Mouse (Mus musculus): Measurements from ENCODE around the gene Card10. TPM values are rescaled to one million over a fixed set of nuclear protein-coding genes. Genes with fewer than 3 reads are reported as not detected.
A peak's percentile ranks its signal among the peaks of the same experiment; 100 is the strongest.

The Card10 gene
- total RNA-seq, 2 experiments from 2014 or later: 5.6 to 8.1 TPM

DNA sequence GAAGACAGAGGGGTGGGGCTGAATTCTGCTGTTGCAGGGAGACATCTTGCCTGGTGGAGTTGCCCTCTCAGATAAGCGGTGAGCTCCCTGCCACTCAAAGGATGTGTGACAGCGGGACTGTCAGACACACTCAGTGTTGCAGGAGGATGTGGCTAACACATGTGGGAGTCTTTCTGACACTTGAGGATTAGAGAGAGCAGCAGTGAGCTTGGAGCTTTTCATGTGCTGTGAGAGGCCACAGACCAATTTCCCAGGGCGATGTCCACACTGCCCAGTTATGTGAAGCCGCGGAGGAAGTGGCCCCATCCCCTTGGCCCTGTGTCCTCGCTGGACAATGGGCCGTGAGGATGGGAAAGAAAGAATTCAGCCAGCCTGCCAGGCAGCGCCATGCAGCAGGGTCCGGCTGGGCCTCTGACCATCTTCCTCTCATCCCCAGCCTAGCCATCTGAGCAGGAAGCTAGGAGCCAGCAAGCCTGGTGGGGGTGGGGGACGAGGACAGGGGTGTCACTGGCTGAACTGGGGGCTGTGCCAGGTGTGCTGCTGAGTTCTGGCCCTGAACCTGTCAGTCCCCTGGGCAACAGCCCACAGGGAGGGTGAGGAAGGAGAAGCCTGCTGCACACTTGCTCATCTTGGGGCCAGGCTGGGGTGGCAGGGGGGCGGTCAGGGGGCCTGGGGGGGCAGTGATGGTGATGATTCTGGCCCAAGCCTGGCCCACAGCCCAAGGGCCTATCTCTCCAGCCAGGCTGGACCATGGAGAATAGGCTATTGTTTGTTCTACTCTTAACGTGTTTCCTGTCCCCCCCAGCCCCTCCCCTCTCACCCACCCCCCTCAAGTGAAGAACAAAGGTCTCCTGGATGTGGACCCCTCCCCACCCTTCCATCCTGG is 32.6 kb upstream of the Card10 start:
- DNase-seq (ENCODE audit: low spot score in 2 of 2): peak in 1 of 2 experiments; percentile 42

DNA sequence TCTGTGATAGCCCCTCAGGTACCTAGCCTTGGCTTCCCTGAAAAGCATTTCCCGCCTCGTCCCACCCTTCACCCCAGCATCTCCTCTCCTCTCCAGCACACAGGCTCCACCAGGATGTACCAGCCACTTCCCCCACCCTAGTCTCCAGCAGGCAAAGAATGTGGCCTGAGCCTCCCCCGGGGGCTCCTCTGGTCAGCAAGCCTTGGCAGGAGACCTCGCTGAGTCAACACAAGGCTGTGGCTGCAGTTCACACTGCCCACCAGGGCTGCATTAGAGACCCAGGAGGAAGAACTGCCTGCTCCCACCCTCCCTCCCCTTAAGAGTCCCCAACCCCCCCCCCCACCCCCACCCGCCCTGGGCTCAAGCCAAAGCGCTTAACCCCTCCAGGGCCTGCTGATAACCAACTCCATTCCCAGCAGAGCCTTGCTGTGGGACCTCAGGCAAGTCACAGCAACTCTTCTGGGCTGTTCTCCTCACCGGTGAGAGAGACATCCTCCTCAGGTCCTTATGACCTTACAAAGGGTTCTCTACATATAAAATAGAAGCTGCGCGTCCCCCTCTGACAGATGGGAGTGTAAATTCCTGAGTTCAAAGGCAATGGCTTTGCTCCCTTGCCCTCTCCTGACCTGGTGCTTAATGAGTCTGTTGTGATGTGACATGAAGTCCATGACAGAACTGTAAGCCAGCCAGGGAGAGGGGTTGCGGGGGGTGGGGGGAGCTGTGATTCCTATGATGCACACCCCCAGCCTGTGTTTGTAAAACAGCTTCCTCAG is 31.6 kb upstream of the Card10 start:
- DNase-seq (ENCODE audit: low spot score in 2 of 2): peak in 1 of 2 experiments; percentile 33

GRCm38 (mm10) chr15:78833582-78833981 is 30.7 kb upstream of the Card10 start:
- peak in 1 of 2 experiments; percentile 24 for DNase-seq (ENCODE audit: low spot score in 2 of 2)

DNA sequence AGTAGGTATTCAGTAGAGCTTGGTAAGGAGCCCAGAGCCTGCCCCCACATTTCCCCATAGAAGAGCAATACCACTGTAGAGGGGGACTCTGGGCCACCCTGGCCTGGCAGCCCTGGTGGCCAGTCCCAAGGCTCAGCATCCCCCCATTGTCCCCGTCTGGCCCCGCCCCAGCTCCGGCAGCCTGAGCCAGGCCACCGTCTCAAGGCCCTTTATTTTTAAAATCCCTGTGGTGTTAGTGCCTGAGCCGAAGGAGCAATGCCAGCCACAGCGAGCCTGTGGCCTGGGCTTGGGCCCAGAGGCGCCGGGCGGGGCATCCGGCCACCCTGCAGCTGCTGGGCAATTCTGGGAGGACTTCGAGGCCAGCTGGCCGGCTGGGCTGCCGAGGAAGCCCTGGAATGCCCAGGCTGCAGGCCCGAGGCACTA is 29.9 kb upstream of the Card10 start:
- peak; percentile 69 to 70 for DNase-seq (ENCODE audit: low spot score in 2 of 2)

- peak in 1 of 2 experiments; percentile 32 for DNase-seq (ENCODE audit: low spot score in 2 of 2)
These were observed 29.1 kb upstream of the Card10 start for GRCm38 (mm10) chr15:78831720-78832657.

DNA sequence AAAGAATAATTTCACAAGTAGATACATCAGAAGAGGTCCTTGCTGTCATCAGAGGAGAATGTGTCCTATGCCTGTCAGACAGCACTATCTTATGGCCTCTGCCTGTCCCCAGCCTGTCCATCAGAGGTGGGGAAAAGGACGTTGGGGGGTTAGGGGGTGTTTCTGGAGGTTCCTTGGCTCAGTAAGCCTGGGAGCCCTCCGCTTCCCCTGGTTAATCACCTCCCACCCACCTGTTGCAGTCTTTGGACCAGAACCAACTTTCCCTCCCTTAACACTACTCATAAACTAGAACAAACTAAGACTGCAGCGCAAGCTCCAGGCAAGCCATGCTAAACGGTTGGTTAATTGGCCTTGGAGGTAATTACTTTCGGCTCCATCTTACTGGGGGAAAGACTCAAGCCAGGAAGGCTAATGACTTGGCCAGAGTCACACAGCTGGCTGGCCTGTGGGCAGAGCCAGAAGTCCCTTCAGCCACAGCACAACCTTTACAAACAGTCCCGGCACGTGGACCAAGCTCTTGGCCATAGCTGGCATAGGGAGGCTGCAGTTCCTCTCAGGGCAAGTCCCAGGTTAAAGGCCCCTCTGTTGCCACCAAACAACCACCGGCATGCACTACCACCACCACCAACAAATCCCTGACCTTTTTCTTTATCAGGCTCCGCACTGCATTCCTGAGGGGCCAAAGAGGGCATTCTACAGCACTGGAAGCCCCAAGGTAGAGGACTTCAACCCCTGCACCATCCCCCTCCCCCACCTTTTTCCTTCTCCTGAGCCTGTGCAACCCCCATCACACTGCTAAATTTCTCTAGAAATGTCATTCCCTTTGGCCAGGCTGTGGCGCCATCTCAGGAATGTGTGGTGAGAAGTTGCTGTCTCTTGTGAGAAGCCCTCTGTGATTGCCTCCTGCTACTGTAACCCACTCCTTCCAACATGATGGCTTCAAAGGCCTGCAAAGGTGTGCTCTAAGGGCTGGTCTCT is 28.2 kb upstream of the Card10 start:
- peak in 1 of 2 experiments; percentile 21 for DNase-seq (ENCODE audit: low spot score in 2 of 2)

DNA sequence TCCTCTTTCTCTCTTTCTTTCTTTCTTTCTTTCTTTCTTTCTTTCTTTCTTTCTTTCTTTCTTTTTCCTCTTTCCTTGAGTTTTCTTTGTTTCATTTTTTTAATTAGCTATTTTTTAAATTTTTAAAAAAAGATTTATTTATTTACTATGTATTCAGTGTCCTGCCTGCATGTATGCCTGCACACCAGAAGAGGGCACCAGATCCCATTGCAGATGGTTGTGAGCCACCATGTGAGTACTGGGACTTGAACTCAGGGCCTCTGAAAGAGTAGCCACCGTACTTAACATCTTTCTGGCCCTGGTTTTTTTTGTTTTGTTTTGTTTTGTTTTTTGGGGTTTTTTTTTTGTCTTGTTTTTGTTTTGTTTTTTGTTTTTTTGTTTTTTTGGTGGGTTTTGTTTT is 26.8 kb upstream of the Card10 start:
- DNase-seq (ENCODE audit: low spot score in 2 of 2): no peak

GRCm38 (mm10) chr15:78828315-78828714 is 25.5 kb upstream of the Card10 start:
- DNase-seq (ENCODE audit: low spot score in 2 of 2): peak in 1 of 2 experiments; percentile 22

DNA sequence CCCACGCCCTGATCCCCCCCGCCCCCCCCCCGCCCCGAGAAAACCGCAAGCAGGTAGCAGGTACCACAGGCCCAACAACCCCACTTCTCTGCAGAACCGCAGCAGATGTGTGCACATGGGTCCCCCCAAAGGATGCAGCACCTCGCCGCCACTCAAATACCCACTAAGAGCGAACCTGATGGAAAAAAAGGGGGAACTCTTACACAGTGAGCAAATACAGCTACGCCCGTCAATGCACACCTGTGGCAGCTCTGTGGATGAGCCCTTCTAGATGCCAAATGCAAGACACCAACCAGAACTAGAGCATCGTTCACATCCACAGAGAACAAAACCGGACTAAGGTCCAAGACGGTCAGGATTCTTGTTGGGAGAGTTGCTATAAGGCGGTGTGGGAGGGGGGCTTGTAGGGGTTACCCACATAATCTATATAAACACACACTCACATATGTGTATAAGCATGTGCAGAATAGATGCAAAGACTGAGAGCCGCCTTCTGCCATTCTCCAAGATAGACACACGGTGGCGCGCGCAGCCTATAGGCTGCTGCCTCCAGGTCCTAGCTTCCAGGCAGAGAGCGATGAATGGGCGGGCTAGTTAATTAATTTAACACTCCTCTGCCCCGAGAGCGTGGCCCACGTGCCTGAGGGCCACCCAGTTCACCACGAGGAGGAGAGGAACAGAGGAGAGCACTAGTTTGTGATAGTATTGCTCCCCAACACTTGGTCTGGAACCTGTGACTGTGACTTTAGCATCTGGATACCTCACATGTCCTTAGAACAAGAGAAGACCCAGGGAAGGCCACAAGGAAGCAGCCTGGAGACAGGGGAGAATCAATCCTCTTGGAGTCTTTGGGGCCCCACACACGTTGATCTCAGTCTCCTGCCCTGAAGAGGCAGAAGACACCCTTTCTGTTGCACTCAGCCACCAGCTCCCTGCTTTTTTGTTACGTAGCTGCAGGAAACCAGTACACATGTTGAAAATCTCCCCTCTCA is 23.7 kb upstream of the Card10 start:
- DNase-seq (ENCODE audit: low spot score in 2 of 2): peak; percentile 61 to 75

DNA sequence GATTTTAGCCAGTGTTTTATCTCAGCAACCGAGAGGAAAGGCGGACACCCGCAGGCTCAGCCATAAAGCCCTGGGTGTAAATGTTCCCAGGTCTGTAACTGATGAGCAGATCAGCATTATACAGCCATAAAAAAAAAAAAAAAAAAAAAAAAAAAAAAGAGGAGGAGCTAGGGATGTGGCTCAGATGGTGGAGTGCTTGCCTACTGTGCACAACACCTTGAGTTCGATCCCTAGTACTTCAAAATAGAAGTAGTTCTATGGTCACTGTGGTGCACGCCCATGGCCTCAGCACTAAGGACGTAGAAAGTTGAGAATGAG is 13.2 kb upstream of the Card10 start:
- DNase-seq (ENCODE audit: low spot score in 2 of 2): no peak

DNA sequence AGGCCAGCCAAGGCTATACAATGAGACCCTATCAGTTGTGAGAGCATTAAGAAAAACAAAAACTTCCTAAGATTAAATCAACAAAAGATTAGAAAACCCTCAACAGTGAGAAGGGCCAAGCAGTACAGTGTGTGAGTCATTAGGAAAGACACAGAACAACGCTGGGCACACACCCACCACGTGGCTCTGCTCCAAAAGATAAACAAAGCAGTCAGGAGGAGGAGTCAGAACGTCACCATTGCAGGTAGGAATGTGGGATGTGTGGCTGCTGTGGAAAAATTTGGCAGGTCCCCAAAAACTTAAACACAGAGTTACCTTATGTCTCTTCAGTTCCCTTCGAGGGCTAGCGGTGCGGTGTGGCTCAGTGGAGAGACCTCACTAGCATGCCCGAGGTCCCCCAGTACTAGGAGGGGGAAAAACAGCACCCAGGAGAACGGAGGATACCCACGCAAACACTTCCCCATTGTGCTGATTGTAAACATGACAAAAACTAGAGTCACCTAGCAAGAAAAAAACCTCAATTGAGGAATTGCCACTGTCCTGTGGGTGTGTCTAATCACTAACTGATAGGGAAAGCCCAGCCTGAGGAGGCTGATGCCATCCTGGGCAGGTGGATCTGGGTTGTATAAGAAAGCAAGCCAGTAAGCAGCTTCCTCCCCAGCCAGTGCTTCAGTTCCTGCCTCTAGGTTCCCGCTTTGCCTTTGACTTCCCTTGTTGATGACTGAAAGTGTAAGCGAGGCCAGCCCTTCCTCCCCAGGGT is 12.7 kb upstream of the Card10 start:
- peak in 1 of 2 experiments; percentile 16 for DNase-seq (ENCODE audit: low spot score in 2 of 2)

DNA sequence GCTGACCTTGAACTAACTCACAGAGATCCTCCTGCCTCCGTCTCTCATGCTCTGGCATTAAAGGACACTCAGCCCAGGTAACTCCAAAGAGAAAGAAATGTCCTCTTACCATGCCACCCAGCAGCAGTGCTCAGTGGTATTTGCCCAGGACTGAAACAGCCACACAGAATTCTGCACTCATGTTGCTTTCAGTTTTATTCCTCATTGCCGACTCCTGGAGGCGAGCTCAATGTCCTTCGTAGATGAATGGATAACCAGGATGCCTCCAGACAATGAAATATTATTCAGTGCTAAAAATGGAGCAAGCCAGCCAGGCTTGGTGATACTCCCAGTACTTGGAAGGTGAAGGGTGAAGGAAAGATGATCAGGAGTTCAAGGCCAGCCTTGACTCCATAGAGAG is 10.8 kb upstream of the Card10 start:
- DNase-seq (ENCODE audit: low spot score in 2 of 2): no peak

DNA sequence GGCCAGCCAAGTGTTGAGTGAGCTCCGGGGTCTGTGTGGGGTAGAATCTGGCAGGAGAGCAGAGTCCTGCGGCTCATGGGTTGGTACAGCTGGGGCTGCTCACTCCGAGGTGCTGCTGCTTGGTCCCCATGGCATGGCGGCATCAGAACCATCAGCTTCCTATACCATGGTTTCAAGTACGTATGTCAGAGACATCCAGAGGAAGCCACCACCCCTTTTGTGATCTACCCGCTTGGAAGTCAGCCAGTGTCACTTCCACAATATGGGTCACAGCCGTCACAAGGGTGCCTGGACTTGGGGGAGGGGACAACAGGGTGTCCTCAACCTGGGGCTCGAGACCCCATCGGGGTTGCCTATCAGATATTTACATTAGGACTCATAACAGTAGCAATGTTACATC is 7.3 kb upstream of the Card10 start:
- DNase-seq (ENCODE audit: low spot score in 2 of 2): no peak

DNA sequence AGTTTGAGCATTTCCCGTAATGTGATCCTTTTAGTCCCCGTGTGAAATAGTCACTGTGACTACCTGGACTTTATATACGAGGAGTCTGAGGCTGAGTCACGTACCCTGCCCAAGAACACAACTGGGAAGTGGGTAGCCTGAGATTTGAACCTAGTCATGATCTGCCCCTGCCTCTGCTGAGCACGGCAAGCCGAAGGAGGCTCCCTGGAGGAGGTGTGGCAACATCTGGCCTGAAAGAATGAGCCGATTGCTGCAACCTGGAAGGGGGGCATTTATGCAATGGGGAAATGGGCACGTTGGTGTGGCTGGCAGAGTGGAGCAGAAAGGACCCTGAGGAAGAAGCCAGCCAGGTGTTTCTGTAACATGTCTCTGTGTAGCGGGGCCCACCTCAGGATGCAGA is 6.9 kb upstream of the Card10 start:
- no peak for DNase-seq (ENCODE audit: low spot score in 2 of 2)

DNA sequence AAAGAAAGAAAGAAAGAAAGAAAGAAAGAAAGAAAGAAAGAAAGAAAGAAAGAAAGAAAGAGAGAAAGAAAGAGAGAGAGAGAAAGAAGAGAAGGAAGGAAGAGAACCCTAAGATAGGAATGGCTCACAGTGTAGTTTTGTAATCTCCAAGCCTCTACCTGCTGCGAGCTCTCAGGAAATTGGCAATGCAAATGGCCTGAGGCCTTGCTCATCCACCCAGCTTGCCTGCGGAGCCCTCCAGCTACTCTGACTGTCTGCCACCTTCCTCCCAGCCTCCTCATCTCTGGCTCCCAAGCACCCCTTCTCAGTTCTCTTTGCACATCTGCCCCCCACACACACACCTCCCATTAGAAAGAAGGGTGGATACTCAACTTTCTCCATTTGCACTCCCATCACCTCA is 6.1 kb upstream of the Card10 start:
- DNase-seq (ENCODE audit: low spot score in 2 of 2): no peak

DNA sequence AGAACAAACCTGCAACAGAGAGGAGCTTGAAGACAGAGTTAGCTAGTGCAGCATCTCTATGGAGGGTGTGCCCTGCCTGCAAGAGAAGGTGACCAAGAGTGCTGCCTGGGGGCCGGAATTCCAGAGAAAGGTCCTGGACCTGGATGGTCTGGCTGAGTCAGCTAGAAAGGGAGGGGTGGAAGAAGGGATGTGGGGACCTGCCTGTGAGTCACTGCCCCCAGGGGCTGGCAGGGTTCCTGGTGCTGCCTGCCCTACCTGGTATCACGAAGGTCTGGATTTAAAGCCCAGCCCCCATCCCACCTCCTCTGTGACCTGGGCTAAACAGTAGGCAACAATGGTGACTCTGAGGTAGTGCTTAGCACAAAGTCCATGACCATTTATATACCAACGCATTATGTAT is 4.3 kb upstream of the Card10 start:
- no peak for DNase-seq (ENCODE audit: low spot score in 2 of 2)

DNA sequence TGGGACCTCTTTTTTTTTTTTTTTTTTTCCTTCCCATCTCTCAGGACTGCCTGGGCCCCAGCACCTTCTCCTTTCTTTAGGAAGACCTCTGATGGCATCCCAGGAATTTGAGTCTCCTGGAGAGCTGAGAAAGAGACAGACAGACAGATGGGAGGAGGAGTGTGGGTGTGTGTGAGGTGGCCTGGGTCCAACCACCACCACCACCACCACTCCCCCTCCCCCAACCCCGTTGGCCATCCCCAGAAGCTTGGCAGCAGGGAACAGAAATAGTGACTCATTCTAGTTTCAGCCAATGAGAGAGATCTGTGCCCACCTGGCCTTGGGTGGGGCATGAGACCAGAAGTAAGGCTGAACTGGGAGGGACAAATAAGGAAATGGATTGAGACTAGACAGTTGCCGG is 3.8 kb upstream of the Card10 start:
- DNase-seq (ENCODE audit: low spot score in 2 of 2): no peak

- no peak for DNase-seq (ENCODE audit: low spot score in 2 of 2)
These were observed 2.5 kb upstream of the Card10 start for GRCm38 (mm10) chr15:78805351-78805750.

Data from adrenal gland, adult 18-20 months (tissue).